Mouse (Mus musculus) midbrain, embryonic 11.5 days (tissue): ENCODE measurements around the gene Sema6d. TPM values are rescaled to one million over a fixed set of nuclear protein-coding genes. Genes with fewer than 3 reads are reported as not detected.
A peak's percentile ranks its signal among the peaks of the same experiment; 100 is the strongest.
"Not testable (repeated sequence)": the region's sequence is repeated elsewhere in the genome, so short reads cannot be mapped to it uniquely, and the experiment has no call there.

Experiments used
- ATAC-seq: fragments of 200-750 bp; cut with Nextera tagmentation; 2 replicates; pipeline ENCODE4 v1.8.0; 2017; ENCODE audit warnings: moderate TSS enrichment, moderate library complexity; ENCODE audit not compliant: low FRiP score
- DNase-seq: peaks from one replicate; pipeline ENCODE4 v3.0.0; 2015; ENCODE audit warnings: low spot score; ENCODE audit errors: missing footprints
- H3K27ac ChIP-seq: fragments of 300-500 bp; sonication (generic); 2 replicates; pipeline ENCODE4 v1.5.1; 2014; ENCODE audit warnings: low read depth, low read length
- H3K27me3 ChIP-seq: fragments of 300-500 bp; sonication (generic); 2 replicates; pipeline ENCODE4 v1.6.1; 2014; ENCODE audit warnings: mild to moderate bottlenecking, low read length, moderate library complexity, mixed read lengths; ENCODE audit not compliant: control insufficient read depth, insufficient read depth
- H3K36me3 ChIP-seq: fragments of 300-500 bp; sonication (generic); 2 replicates; pipeline ENCODE4 v1.6.1; 2014; ENCODE audit warnings: mild to moderate bottlenecking, low read length, moderate library complexity, mixed read lengths; ENCODE audit not compliant: control insufficient read depth, insufficient read depth
- H3K4me1 ChIP-seq: fragments of 300-500 bp; sonication (generic); 2 replicates; pipeline ENCODE4 v1.6.1; 2014; ENCODE audit warnings: low read length; ENCODE audit not compliant: control insufficient read depth, insufficient read depth
- H3K4me2 ChIP-seq: fragments of 300-500 bp; sonication (generic); 2 replicates; pipeline ENCODE4 v1.6.1; 2014; ENCODE audit warnings: mild to moderate bottlenecking, moderate library complexity
- H3K4me3 ChIP-seq: fragments of 300-500 bp; sonication (generic); 2 replicates; pipeline ENCODE4 v1.5.1; 2014; ENCODE audit warnings: low read depth, low read length
- H3K9ac ChIP-seq: fragments of 300-500 bp; sonication (generic); 2 replicates; pipeline ENCODE4 v1.6.1; 2014; ENCODE audit warnings: low read length
- H3K9me3 ChIP-seq: fragments of 300-500 bp; sonication (generic); 2 replicates; pipeline ENCODE4 v1.6.1; 2016; ENCODE audit warnings: low read length; ENCODE audit not compliant: control insufficient read depth
- WGBS: fragments of 180-500 bp; shearing (Covaris S2); extraction: QIAGEN DNeasy Blood & Tissue Kit; methylation state at CpG from one replicate; pipeline ENCODE4 v1.1.7; 2014; 5-methylcytosine and 5-hydroxymethylcytosine counted together
- polyA plus RNA-seq: library from polyadenylated mRNA; unstranded; fragments of >200 nt; fragmentation: Nextera tagmentation; extraction: Ambion mirVana; gene quantifications from 2 replicates; pipeline ENCODE4 v1.2.1, GENCODE M21; 2014

The Sema6d gene
- polyA plus RNA-seq, 1 experiment from 2014 or later, result 11.1 TPM

GRCm38 (mm10) chr2:124332890-124333289 lies 243.1 kb downstream of the Sema6d start:
- Histone ChIP-seq H3K4me2 (no peak overlapping the region), H3K36me3 (no peaks in the 10 kb centered on the region), H3K4me1 (no peaks in the 10 kb centered on the region), H3K9ac (no peak overlapping the region), H3K27ac (no peak overlapping the region), H3K4me3 (no peak overlapping the region), H3K9me3 (no peaks in the 10 kb centered on the region), H3K27me3 (no peaks in the 10 kb centered on the region)
- ATAC-seq (no peak), DNase-seq (no peak)
- WGBS, result 89% methylated on average over 5 of the region's 5 CpGs

GRCm38 (mm10) chr2:124334655-124335054 lies 244.9 kb downstream of the Sema6d start:
- H3K36me3 ChIP-seq, H3K27me3 ChIP-seq, H3K4me3 ChIP-seq, H3K4me1 ChIP-seq, H3K9ac ChIP-seq, H3K4me2 ChIP-seq, H3K27ac ChIP-seq, H3K9me3 ChIP-seq, ATAC-seq: not testable (repeated sequence)
- 85% methylated on average over 2 of the region's 2 CpGs for whole genome bisulfite sequencing
- peak; percentile 10 for DNase-seq

GRCm38 (mm10) chr2:124338296-124338695 lies 248.5 kb downstream of the Sema6d start:
- no peak overlapping the region for H3K9ac ChIP-seq

GRCm38 (mm10) chr2:124354191-124354590 lies 264.4 kb downstream of the Sema6d start:
- ATAC-seq (no peak), DNase-seq (peak; percentile 57)
- 80% methylated on average over 2 of the region's 2 CpGs for WGBS

More at GRCm38 (mm10) chr2:124338296-124338695, 248.5 kb downstream of the Sema6d start:
- Histone ChIP-seq H3K4me1 (no peaks in the 10 kb centered on the region), H3K27me3 (no peaks in the 10 kb centered on the region), H3K36me3 (no peaks in the 10 kb centered on the region), H3K4me3 (no peak overlapping the region), H3K9me3 (no peaks in the 10 kb centered on the region), H3K27ac (no peak overlapping the region), H3K4me2 (no peak overlapping the region)
- ATAC-seq (no peak), DNase-seq (peak; percentile 65)
- WGBS, result 82% methylated on average over 6 of the region's 6 CpGs

GRCm38 (mm10) chr2:124354716-124355115 lies 264.9 kb downstream of the Sema6d start:
- no peak overlapping the region for H3K9ac ChIP-seq
- H3K4me2 ChIP-seq, result no peak overlapping the region
- H3K36me3 ChIP-seq, result no peaks in the 10 kb centered on the region
- DNase-seq, result peak; percentile 77
- H3K4me3 ChIP-seq, result no peak overlapping the region
- no peaks in the 10 kb centered on the region for H3K4me1 ChIP-seq
- H3K27me3 ChIP-seq, result no peaks in the 10 kb centered on the region
- ATAC-seq, result no peak
- no peaks in the 10 kb centered on the region for H3K9me3 ChIP-seq
- no peak overlapping the region for H3K27ac ChIP-seq
- WGBS, result 87% methylated on average over 2 of the region's 2 CpGs

More at GRCm38 (mm10) chr2:124354191-124354590, 264.4 kb downstream of the Sema6d start:
- Histone ChIP-seq H3K36me3 (no peaks in the 10 kb centered on the region), H3K27me3 (no peaks in the 10 kb centered on the region), H3K4me1 (no peaks in the 10 kb centered on the region), H3K4me2 (no peak overlapping the region), H3K9me3 (no peaks in the 10 kb centered on the region), H3K27ac (no peak overlapping the region), H3K4me3 (no peak overlapping the region), H3K9ac (no peak overlapping the region)

DNA sequence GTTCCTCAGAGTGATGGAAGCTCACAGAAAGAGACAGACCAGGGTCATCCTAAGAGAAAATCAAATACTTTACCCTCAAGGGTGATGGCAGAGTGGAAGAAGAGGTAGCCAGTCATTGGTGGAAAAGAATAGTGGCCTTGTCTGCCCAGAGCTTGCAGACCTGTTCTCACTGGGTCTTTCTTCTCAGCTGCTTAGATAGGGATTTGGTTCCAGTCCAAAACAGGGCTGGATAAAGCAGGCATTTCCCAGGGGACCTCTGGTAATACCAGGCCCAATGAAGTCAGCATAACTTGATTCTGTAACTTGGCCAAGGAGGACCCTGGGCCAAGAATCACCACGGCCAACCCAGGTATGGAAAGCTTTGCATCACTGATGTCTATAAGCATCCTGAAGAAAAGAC lies 279.5 kb downstream of the Sema6d start:
- DNase-seq (no peak), ATAC-seq (no peak)
- Histone ChIP-seq H3K36me3 (no peaks in the 10 kb centered on the region), H3K4me2 (no peak overlapping the region), H3K9me3 (no peaks in the 10 kb centered on the region), H3K4me3 (no peak overlapping the region), H3K4me1 (no peaks in the 10 kb centered on the region), H3K27ac (no peak overlapping the region), H3K9ac (no peak overlapping the region), H3K27me3 (no peaks in the 10 kb centered on the region)
- WGBS, result 76% methylated on average over 1 of the region's 1 CpGs

DNA sequence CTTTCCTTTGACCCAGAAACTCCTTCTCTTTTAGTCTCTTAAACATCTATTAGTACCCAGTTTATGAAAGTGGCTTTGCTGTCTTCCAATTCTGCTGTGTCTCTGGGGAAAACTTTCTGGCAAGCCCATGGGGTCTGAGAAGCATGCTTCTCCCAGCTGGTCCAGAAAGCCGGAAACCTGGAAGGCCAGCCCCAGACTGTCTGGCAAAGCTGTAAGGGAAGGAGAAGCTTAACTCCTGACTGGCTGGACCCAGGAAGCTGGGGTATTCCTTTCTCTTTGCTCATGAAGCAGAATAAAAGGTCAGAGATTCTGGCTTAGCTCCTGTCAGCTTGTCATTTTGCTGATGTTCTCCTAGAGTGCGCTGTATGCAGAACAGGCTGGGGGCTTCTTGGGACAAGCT lies 280.2 kb downstream of the Sema6d start:
- no peak overlapping the region for H3K9ac ChIP-seq
- ATAC-seq (no peak), DNase-seq (no peak)
- WGBS, result 75% methylated on average over 2 of the region's 2 CpGs
- H3K4me2 ChIP-seq, result no peak overlapping the region
- no peaks in the 10 kb centered on the region for H3K4me1 ChIP-seq
- no peak overlapping the region for H3K4me3 ChIP-seq
- H3K9me3 ChIP-seq, result no peaks in the 10 kb centered on the region
- no peaks in the 10 kb centered on the region for H3K27me3 ChIP-seq
- H3K36me3 ChIP-seq, result no peaks in the 10 kb centered on the region
- no peak overlapping the region for H3K27ac ChIP-seq

GRCm38 (mm10) chr2:124371363-124371762 lies 281.6 kb downstream of the Sema6d start:
- DNase-seq (no peak), ATAC-seq (no peak)
- Histone ChIP-seq H3K36me3 (no peaks in the 10 kb centered on the region), H3K4me2 (no peak overlapping the region), H3K27me3 (no peaks in the 10 kb centered on the region), H3K27ac (no peak overlapping the region), H3K4me3 (no peak overlapping the region), H3K9ac (no peak overlapping the region), H3K9me3 (no peaks in the 10 kb centered on the region), H3K4me1 (no peaks in the 10 kb centered on the region)
- 84% methylated on average over 2 of the region's 2 CpGs for WGBS

DNA sequence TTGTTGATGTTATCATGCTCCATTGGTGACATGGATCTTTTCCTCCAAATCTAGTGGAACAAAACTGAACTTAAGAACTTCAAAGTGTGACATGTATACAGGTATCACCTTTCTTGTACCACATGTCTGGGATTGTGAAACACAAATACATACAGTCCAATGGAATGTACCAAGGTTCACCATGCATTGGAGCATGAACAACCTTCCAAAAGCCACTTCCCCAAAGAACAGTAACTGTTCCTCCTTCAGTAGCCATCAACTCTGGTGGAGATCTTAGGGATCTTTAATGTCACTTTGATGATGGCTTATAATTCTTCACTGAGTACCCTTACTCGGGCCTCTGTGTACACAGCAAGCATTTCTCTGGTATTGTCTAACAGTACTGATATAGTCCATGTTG lies 295.3 kb downstream of the Sema6d start:
- H3K27ac ChIP-seq, result no peak overlapping the region
- H3K9me3 ChIP-seq, result no peaks in the 10 kb centered on the region
- H3K36me3 ChIP-seq, result no peaks in the 10 kb centered on the region
- ATAC-seq (no peak), DNase-seq (no peak)
- H3K27me3 ChIP-seq, result no peaks in the 10 kb centered on the region
- WGBS, result 80% methylated on average over 1 of the region's 1 CpGs
- H3K4me2 ChIP-seq, result no peak overlapping the region
- H3K4me1 ChIP-seq, result no peaks in the 10 kb centered on the region
- no peak overlapping the region for H3K9ac ChIP-seq
- H3K4me3 ChIP-seq, result no peak overlapping the region

DNA sequence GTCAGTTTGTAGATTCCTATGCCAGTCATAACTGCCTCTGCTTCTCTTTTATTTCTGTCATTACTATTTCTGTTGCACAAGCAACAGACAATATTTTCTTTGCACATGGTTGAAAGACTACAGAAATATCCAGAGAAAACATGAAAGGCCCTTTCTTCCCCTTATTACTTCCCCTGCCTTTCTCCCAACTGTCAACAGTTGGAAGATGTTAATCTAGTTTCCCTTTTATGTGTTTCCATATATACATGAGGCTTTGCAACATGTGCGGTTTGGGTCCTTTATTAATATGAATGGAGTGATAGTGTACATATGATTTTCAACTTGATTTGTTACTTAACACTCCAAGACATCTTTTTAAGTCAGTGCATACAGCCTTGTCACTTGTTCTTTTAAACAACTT lies 296.0 kb downstream of the Sema6d start:
- Histone ChIP-seq H3K9me3 (no peaks in the 10 kb centered on the region), H3K36me3 (no peaks in the 10 kb centered on the region), H3K9ac (no peak overlapping the region), H3K4me2 (no peak overlapping the region), H3K27ac (no peak overlapping the region), H3K4me3 (no peak overlapping the region), H3K27me3 (no peaks in the 10 kb centered on the region), H3K4me1 (no peaks in the 10 kb centered on the region)
- ATAC-seq (no peak), DNase-seq (no peak)
- WGBS, result 89% methylated on average over 1 of the region's 1 CpGs
